Mouse (Mus musculus) kidney, adult 2 months (tissue): ENCODE data around the gene Dedd2.

Experiments
- CTCF ChIP-seq: fragments of 200-500 bp; conservative IDR thresholded peaks from 2 replicates; pipeline ENCODE4 v1.5.1; 2011; ENCODE audit warnings: low read depth, mild to moderate bottlenecking, control low read depth, low read length, moderate library complexity, mixed read lengths; ENCODE audit not compliant: insufficient read depth, insufficient read length
- POLR2A ChIP-seq: fragments of 200-500 bp; IDR thresholded peaks from one replicate; pipeline ENCODE4 v1.6.1; 2011; ENCODE audit warnings: low read depth, low read length, control low read depth

DNA sequence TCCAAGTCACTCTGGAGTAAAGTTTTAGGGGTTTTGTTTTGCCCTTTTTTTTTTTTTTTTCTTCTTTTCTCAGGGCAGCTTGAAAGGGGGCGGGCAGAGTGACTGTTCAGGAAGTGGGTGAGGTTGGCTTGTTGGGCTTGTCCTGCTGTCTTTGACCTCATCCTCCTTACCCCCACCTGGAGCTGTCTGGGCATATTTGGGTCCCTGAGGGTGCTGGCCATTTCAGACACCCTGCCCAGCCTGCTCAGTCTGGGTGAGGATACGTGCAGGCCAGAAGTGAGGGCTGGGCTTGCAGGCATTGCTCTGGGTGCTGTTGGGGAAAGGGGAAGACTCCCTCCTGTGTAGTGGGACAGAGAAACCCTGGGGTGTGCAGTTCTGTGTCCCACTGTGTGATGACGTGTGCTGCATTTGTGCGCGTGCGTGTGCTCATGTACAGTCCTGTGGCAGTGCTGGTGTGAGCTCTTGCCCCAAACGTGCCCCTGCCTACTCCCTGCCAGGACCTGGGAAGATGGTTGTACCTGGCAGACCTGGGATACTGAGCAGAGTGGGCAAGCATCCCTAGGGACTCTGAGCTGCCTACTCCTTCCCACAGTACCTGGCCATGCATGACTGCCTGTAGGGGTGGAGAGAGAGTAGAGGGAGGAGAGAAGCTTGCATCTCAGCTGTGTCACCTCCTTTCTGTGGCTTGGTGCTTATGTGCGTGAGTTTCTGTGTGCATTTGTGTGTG, 49.3 kb upstream of the Dedd2 start:
- no peak for TF ChIP-seq POLR2A
- TF ChIP-seq CTCF: no peak
